Mouse (Mus musculus) T-helper 2 cell (primary cell): ENCODE measurements around the gene Smarcd3.

Experiments used
- in situ Hi-C: fragments of 300-600 bp; cut with MboI, MseI; formaldehyde crosslinking; loops from one replicate; pipeline ENCODE4 v1.15.1; 2025; ENCODE audit warnings: high pct_unique_total_duplicates

The Smarcd3 gene

GRCm38 (mm10) chr5:24597221-24597728 is 26.9 kb downstream of the Smarcd3 start:
- in situ Hi-C loops: no loop called here

GRCm38 (mm10) chr5:24596519-24597171 is 27.6 kb downstream of the Smarcd3 start:
- in situ Hi-C loops: no loop called here

GRCm38 (mm10) chr5:24595786-24596380 is 28.3 kb downstream of the Smarcd3 start:
- in situ Hi-C loops: no loop called here

GRCm38 (mm10) chr5:24595261-24595660 is 28.9 kb downstream of the Smarcd3 start:
- in situ Hi-C loops: no loop called here

GRCm38 (mm10) chr5:24594346-24594745 is 29.9 kb downstream of the Smarcd3 start:
- in situ Hi-C loops: no loop called here

- in situ Hi-C loops: no loop called here
These were observed 30.3 kb downstream of the Smarcd3 start for GRCm38 (mm10) chr5:24593928-24594327.

- in situ Hi-C loops: no loop called here
These were observed 31.0 kb downstream of the Smarcd3 start for GRCm38 (mm10) chr5:24593230-24593629.

- in situ Hi-C loops: no loop called here
These were observed 31.6 kb downstream of the Smarcd3 start for GRCm38 (mm10) chr5:24592471-24593160.

- in situ Hi-C loops: no loop called here
These were observed 32.3 kb downstream of the Smarcd3 start for GRCm38 (mm10) chr5:24591796-24592470.

GRCm38 (mm10) chr5:24591268-24591721 is 32.9 kb downstream of the Smarcd3 start:
- in situ Hi-C loops: no loop called here

GRCm38 (mm10) chr5:24589511-24590500 is 34.4 kb downstream of the Smarcd3 start:
- in situ Hi-C loops: no loop called here

GRCm38 (mm10) chr5:24587200-24587577 is 37.0 kb downstream of the Smarcd3 start:
- in situ Hi-C loops: no loop called here

GRCm38 (mm10) chr5:24586547-24587199 is 37.5 kb downstream of the Smarcd3 start, which contains the start of gene Chpf2:
Gene Chpf2 (plus strand): TSS chr5:24586741.
- in situ Hi-C loops: no loop called here

GRCm38 (mm10) chr5:24586106-24586505 is 38.1 kb downstream of the Smarcd3 start:
- in situ Hi-C loops: no loop called here

GRCm38 (mm10) chr5:24578109-24578963 is 45.9 kb downstream of the Smarcd3 start:
- in situ Hi-C loops: no loop called here

GRCm38 (mm10) chr5:24577183-24577929 is 46.9 kb downstream of the Smarcd3 start, which contains the start of gene Abcf2:
Gene Abcf2 (minus strand): TSS chr5:24577467.
- in situ Hi-C loops: no loop called here

GRCm38 (mm10) chr5:24576801-24577182 is 47.4 kb downstream of the Smarcd3 start:
- in situ Hi-C loops: no loop called here

- in situ Hi-C loops: no loop called here
These were observed 48.3 kb downstream of the Smarcd3 start for GRCm38 (mm10) chr5:24575948-24576347.
